Mouse (Mus musculus) liver, adult 2 months (tissue): ENCODE results near the gene Ric1. TPM values are rescaled to one million over a fixed set of nuclear protein-coding genes. Genes with fewer than 3 reads are reported as not detected.
A peak's percentile ranks its signal among the peaks of the same experiment; 100 is the strongest.
"Not testable (repeated sequence)": the region's sequence is repeated elsewhere in the genome, so short reads cannot be mapped to it uniquely, and the experiment has no call there.

Experiments
- DNase-seq: peaks from one replicate; pipeline ENCODE4 v3.0.0-alpha.2; 2011; ENCODE audit warnings: low read depth, low spot score; ENCODE audit errors: extremely low read depth
- H3K27ac ChIP-seq: fragments of 200-500 bp; replicated peaks from 2 replicates; pipeline ENCODE4 v1.5.1; 2012; ENCODE audit warnings: low read depth, mild to moderate bottlenecking, control low read depth, inconsistent platforms, low read length; ENCODE audit not compliant: insufficient read depth
- H3K27me3 ChIP-seq: fragments of 200-500 bp; 2 replicates; pipeline ENCODE4 v1.6.1; 2012; ENCODE audit warnings: mild to moderate bottlenecking, moderate library complexity, low read length, inconsistent platforms; ENCODE audit not compliant: control insufficient read depth, insufficient read depth
- H3K36me3 ChIP-seq: fragments of 200-500 bp; 2 replicates; pipeline ENCODE4 v1.6.1; 2012; ENCODE audit warnings: low read length, inconsistent platforms; ENCODE audit not compliant: control insufficient read depth, insufficient read depth
- H3K4me1 ChIP-seq: fragments of 200-500 bp; 2 replicates; pipeline ENCODE4 v1.6.1; 2011; ENCODE audit warnings: low read length; ENCODE audit not compliant: control insufficient read depth, insufficient read depth
- H3K4me3 ChIP-seq: fragments of 200-500 bp; 2 replicates; pipeline ENCODE4 v1.5.1; 2011; ENCODE audit warnings: low read depth, mild to moderate bottlenecking, control low read depth, low read length, moderate library complexity; ENCODE audit not compliant: insufficient read depth
- H3K79me2 ChIP-seq: fragments of 200-500 bp; 2 replicates; pipeline ENCODE4 v1.6.1; 2012; ENCODE audit warnings: inconsistent platforms, mild to moderate bottlenecking, low read length, moderate library complexity; ENCODE audit not compliant: control insufficient read depth, insufficient read depth
- H3K9ac ChIP-seq: fragments of 200-500 bp; 2 replicates; pipeline ENCODE4 v1.6.1; 2012; ENCODE audit warnings: low read depth, mild to moderate bottlenecking, control low read depth, inconsistent platforms, low read length
- CTCF ChIP-seq: fragments of 200-500 bp; IDR thresholded peaks from 2 replicates; pipeline ENCODE4 v1.5.1; 2011; ENCODE audit warnings: low read depth, low read length, control low read depth
- POLR2A ChIP-seq: fragments of 200-500 bp; IDR thresholded peaks from 2 replicates; pipeline ENCODE4 v1.6.1; 2011; ENCODE audit warnings: low read length, control low read depth; ENCODE audit not compliant: insufficient read depth; ENCODE audit errors: extremely low read depth
- WGBS: fragments of 180-500 bp; shearing (Covaris S2); methylation state at CpG from one replicate; pipeline ENCODE4 v1.1.7; 2018; 5-methylcytosine and 5-hydroxymethylcytosine counted together
- polyA plus RNA-seq: library from polyadenylated mRNA; depleted of rRNA; stranded (reverse); fragments of >200 nt; gene quantifications from 2 replicates; pipeline ENCODE4 v1.2.3, GENCODE M21; 2012
- total RNA-seq: library from RNA; depleted of rRNA; stranded (reverse); fragments of >200 nt; gene quantifications from 2 replicates; pipeline ENCODE4 v1.2.3, GENCODE M21; 2014

Gene Ric1
- total and polyA plus RNA-seq, 2 experiments: 5.4 to 39.3 TPM

GRCm38 (mm10) chr19:29534030-29534429 is 11.9 kb downstream of the Ric1 start:
- peaks cover 5% of the 10 kb centered on the region for H3K36me3 ChIP-seq
- H3K4me3 ChIP-seq: no peak overlapping the region
- peak; percentile 87 for DNase-seq
- no peaks in the 10 kb centered on the region for H3K27me3 ChIP-seq
- peak overlapping the region; percentile 13; the same call in 1 of the 2 replicates for H3K27ac ChIP-seq
- no peak overlapping the region for H3K9ac ChIP-seq
- peaks cover 15% of the 10 kb centered on the region for H3K4me1 ChIP-seq
- peaks cover 27% of the 10 kb centered on the region; the same call in 1 of the 2 replicates for H3K79me2 ChIP-seq
- WGBS: 19% methylated on average over 5 of the region's 5 CpGs
- TF ChIP-seq POLR2A (no peak), CTCF (no peak)

- no peak overlapping the region for H3K4me3 ChIP-seq
- no peak overlapping the region for H3K9ac ChIP-seq
- no peak for DNase-seq
- no peak overlapping the region for H3K27ac ChIP-seq
- H3K4me1 ChIP-seq: no peaks in the 10 kb centered on the region
- H3K79me2 ChIP-seq: peaks cover 13% of the 10 kb centered on the region; the same call in 1 of the 2 replicates
- no peaks in the 10 kb centered on the region for H3K27me3 ChIP-seq
- TF ChIP-seq POLR2A: no peak
- no peak for TF ChIP-seq CTCF
- WGBS: 86% methylated on average over 8 of the region's 8 CpGs
- no peaks in the 10 kb centered on the region; the same call in 1 of the 2 replicates for H3K36me3 ChIP-seq
Measured at GRCm38 (mm10) chr19:29542256-29542970, 20.3 kb downstream of the Ric1 start.

GRCm38 (mm10) chr19:29544026-29544425 is 21.9 kb downstream of the Ric1 start:
- TF ChIP-seq POLR2A (no peak), CTCF (no peak)
- no peaks in the 10 kb centered on the region for H3K36me3 ChIP-seq
- no peak overlapping the region for H3K9ac ChIP-seq
- H3K79me2 ChIP-seq: peaks cover 12% of the 10 kb centered on the region; the same call in 1 of the 2 replicates
- no peak for DNase-seq
- no peak overlapping the region for H3K27ac ChIP-seq
- H3K4me1 ChIP-seq: no peaks in the 10 kb centered on the region
- H3K27me3 ChIP-seq: no peaks in the 10 kb centered on the region
- WGBS: 98% methylated on average over 6 of the region's 6 CpGs
- H3K4me3 ChIP-seq: no peak overlapping the region

- WGBS: 93% methylated on average over 2 of the region's 2 CpGs
- DNase-seq: no peak
- no peaks in the 10 kb centered on the region for H3K27me3 ChIP-seq
- H3K27ac ChIP-seq: no peak overlapping the region
- peaks cover 9% of the 10 kb centered on the region; the same call in 1 of the 2 replicates for H3K79me2 ChIP-seq
- H3K4me1 ChIP-seq: no peaks in the 10 kb centered on the region
- H3K4me3 ChIP-seq: no peak overlapping the region
- H3K36me3 ChIP-seq: no peaks in the 10 kb centered on the region
- TF ChIP-seq CTCF (no peak), POLR2A (no peak)
- H3K9ac ChIP-seq: no peak overlapping the region
Measured at GRCm38 (mm10) chr19:29550618-29551017, 28.5 kb downstream of the Ric1 start.

- Histone ChIP-seq H3K4me1 (no peaks in the 10 kb centered on the region), H3K27ac (no peak overlapping the region), H3K4me3 (no peak overlapping the region), H3K9ac (no peak overlapping the region), H3K36me3 (no peaks in the 10 kb centered on the region), H3K27me3 (no peaks in the 10 kb centered on the region), H3K79me2 (peaks cover 9% of the 10 kb centered on the region; the same call in 1 of the 2 replicates)
- no peak for DNase-seq
- TF ChIP-seq POLR2A (no peak), CTCF (no peak)
- WGBS: 73% methylated on average over 1 of the region's 1 CpGs
Measured at GRCm38 (mm10) chr19:29551128-29551527, 29.0 kb downstream of the Ric1 start.

GRCm38 (mm10) chr19:29551980-29552379 is 29.9 kb downstream of the Ric1 start:
- H3K4me1 ChIP-seq, H3K27me3 ChIP-seq, H3K79me2 ChIP-seq, H3K36me3 ChIP-seq, H3K27ac ChIP-seq, H3K9ac ChIP-seq, H3K4me3 ChIP-seq, DNase-seq: not testable (repeated sequence)
- WGBS: 90% methylated on average over 1 of the region's 1 CpGs

- 43% methylated on average over 7 of the region's 7 CpGs for WGBS
- H3K27me3 ChIP-seq, H3K36me3 ChIP-seq, H3K79me2 ChIP-seq, H3K9ac ChIP-seq, H3K4me1 ChIP-seq, H3K4me3 ChIP-seq: not testable (repeated sequence)
- H3K27ac ChIP-seq: peak overlapping the region; percentile 37; the same call in 1 of the 2 replicates
- DNase-seq: peak; percentile 70
Measured at GRCm38 (mm10) chr19:29557171-29557845, 35.2 kb downstream of the Ric1 start.
